Mouse (Mus musculus) E14TG2a.4 (cell line): Measurements from ENCODE around the gene Nrg3.

ENCODE experiments used
- H3K27me3 ChIP-seq: 2 replicates; pipeline ENCODE4 v1.6.1; 2014; ENCODE audit warnings: low read length, control low read depth; ENCODE audit not compliant: insufficient read depth
- H3K36me3 ChIP-seq: 2 replicates; pipeline ENCODE4 v1.6.1; 2014; ENCODE audit warnings: low read length, control low read depth; ENCODE audit not compliant: insufficient read depth
- H3K4me1 ChIP-seq: replicated peaks from 2 replicates; pipeline ENCODE4 v1.6.1; 2014; ENCODE audit warnings: low read depth, low read length, control low read depth
- H3K4me3 ChIP-seq: replicated peaks from 2 replicates; pipeline ENCODE4 v1.5.1; 2014; ENCODE audit warnings: mild to moderate bottlenecking, low read length
- H3K9me3 ChIP-seq: 2 replicates; pipeline ENCODE4 v1.6.1; 2014; ENCODE audit warnings: low read length, control low read depth
- CTCF ChIP-seq: conservative IDR thresholded peaks from 2 replicates; pipeline ENCODE4 v1.5.1; 2014; ENCODE audit warnings: low read length
- NANOG ChIP-seq: IDR thresholded peaks from 2 replicates; pipeline ENCODE4 v1.6.1; 2014; ENCODE audit warnings: borderline replicate concordance, low read length, mixed read lengths
- POU5F1 ChIP-seq: IDR thresholded peaks from 2 replicates; pipeline ENCODE4 v1.6.1; 2014; ENCODE audit warnings: low read length, borderline replicate concordance

Gene Nrg3

GRCm38 (mm10) chr14:39413270-39413669 lies 59.6 kb downstream of the Nrg3 start:
- Histone ChIP-seq H3K27me3 (no peaks in the 10 kb centered on the region), H3K4me3 (no peak overlapping the region), H3K36me3 (no peaks in the 10 kb centered on the region), H3K9me3 (0 out of 2 replicates have a peak, but pooled peaks cover 4% of the 10 kb centered on the region), H3K4me1 (no peaks in the 10 kb centered on the region)
- no peak for TF ChIP-seq CTCF
- TF ChIP-seq NANOG = no peak
- no peak for TF ChIP-seq POU5F1

DNA sequence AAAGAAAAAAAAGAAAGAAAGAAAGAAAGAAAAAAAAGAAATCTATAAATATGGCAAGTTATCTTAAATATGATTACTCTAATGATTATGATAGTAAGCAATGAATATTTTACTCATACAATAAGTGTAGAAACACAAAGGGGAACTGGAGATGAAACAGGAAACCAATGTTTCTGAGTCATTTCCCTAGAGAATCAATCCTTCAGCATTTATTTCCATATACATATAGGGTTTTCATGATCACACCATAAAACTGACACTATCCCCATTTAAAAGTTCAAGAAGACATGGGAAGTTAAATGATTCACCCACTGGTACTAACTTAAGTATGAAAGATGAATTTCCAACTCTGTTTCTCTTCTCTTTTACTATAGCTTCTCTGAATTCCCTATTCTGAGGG lies 86.0 kb downstream of the Nrg3 start:
- no peaks in the 10 kb centered on the region for H3K4me1 ChIP-seq
- TF ChIP-seq POU5F1 (no peak), NANOG (no peak), CTCF (no peak)
- no peaks in the 10 kb centered on the region for H3K9me3 ChIP-seq
- no peaks in the 10 kb centered on the region for H3K36me3 ChIP-seq
- H3K4me3 ChIP-seq = no peak overlapping the region
- no peaks in the 10 kb centered on the region for H3K27me3 ChIP-seq

DNA sequence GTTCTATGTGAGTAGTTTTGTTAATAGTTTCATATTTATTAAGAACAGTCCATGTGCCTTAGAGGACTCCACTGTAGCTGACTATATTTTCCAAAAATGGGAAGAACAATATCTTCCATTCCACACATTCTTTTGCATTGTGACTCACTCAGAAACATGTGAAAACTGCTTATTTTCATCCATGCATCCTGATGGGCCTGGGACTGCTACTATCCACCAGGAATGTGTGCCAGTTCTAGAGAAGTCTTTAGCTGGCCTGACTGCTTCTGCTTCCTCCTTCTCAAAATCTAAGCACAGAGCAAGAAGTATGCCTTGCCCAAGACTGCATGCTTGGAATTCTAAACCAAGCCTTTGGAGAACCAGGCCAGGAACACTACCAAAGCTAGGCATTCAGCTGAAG lies 91.6 kb downstream of the Nrg3 start:
- Histone ChIP-seq H3K27me3 (no peaks in the 10 kb centered on the region), H3K36me3 (no peaks in the 10 kb centered on the region), H3K4me3 (no peak overlapping the region), H3K9me3 (no peaks in the 10 kb centered on the region), H3K4me1 (no peaks in the 10 kb centered on the region)
- TF ChIP-seq POU5F1 = no peak
- no peak for TF ChIP-seq CTCF
- TF ChIP-seq NANOG = no peak

GRCm38 (mm10) chr14:39373220-39373619 lies 99.7 kb downstream of the Nrg3 start:
- H3K4me3 ChIP-seq = no peak overlapping the region
- H3K27me3 ChIP-seq = no peaks in the 10 kb centered on the region
- H3K4me1 ChIP-seq = no peaks in the 10 kb centered on the region
- no peaks in the 10 kb centered on the region for H3K9me3 ChIP-seq
- H3K36me3 ChIP-seq = no peaks in the 10 kb centered on the region
- TF ChIP-seq POU5F1 (no peak), NANOG (no peak), CTCF (no peak)

GRCm38 (mm10) chr14:39356251-39356650 lies 116.6 kb downstream of the Nrg3 start:
- H3K4me1 ChIP-seq = no peaks in the 10 kb centered on the region
- TF ChIP-seq NANOG (no peak), CTCF (no peak), POU5F1 (no peak)
- no peaks in the 10 kb centered on the region for H3K27me3 ChIP-seq
- H3K9me3 ChIP-seq = no peaks in the 10 kb centered on the region
- H3K36me3 ChIP-seq = no peaks in the 10 kb centered on the region
- H3K4me3 ChIP-seq = no peak overlapping the region

- Histone ChIP-seq H3K36me3 (no peaks in the 10 kb centered on the region), H3K4me3 (no peak overlapping the region), H3K4me1 (no peaks in the 10 kb centered on the region), H3K27me3 (no peaks in the 10 kb centered on the region), H3K9me3 (no peaks in the 10 kb centered on the region)
- no peak for TF ChIP-seq POU5F1
- no peak for TF ChIP-seq CTCF
- no peak for TF ChIP-seq NANOG
These were observed 120.7 kb downstream of the Nrg3 start for GRCm38 (mm10) chr14:39351979-39352737.

DNA sequence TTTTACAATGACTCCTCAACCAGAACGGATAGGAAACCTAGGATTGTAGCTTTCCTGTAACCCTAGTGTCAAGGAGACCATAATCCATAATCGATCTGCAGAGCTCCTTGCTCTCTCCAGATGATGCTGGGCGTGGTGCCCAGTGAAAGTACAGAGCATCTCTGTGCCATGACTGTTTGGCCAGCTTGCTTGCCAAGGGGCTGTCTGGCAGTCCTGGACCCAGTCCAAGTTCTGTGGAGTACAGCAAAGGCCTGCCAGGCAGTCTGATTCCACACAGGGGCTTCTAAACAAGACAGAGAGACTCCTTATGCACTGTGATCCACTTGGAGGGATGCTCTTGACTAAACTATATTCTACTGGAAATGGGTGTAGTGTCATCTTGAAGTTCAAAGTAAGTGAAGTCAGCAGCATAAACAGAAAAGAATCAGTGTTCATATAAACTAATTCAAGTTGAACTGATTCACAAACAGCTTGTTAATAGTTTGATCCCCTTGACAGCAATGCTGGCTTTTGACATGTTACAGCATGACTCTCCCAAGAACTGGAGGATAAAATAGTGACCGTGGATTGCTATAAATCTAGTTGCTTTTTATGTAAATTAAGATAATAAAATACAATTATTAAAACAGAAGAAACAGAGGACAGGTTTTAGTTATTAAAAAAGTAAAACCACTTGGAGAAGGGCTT lies 155.3 kb downstream of the Nrg3 start:
- no peaks in the 10 kb centered on the region for H3K27me3 ChIP-seq
- H3K4me1 ChIP-seq = no peaks in the 10 kb centered on the region
- H3K36me3 ChIP-seq = no peaks in the 10 kb centered on the region
- TF ChIP-seq POU5F1 = no peak
- TF ChIP-seq CTCF = no peak
- TF ChIP-seq NANOG = no peak
- H3K4me3 ChIP-seq = no peak overlapping the region
- H3K9me3 ChIP-seq = no peaks in the 10 kb centered on the region

- H3K27me3 ChIP-seq = no peaks in the 10 kb centered on the region
- H3K36me3 ChIP-seq = no peaks in the 10 kb centered on the region
- no peaks in the 10 kb centered on the region for H3K4me1 ChIP-seq
- H3K9me3 ChIP-seq = no peaks in the 10 kb centered on the region
- no peak for TF ChIP-seq NANOG
- no peak for TF ChIP-seq POU5F1
- TF ChIP-seq CTCF = no peak
- no peak overlapping the region for H3K4me3 ChIP-seq
These were observed 158.8 kb downstream of the Nrg3 start for GRCm38 (mm10) chr14:39314111-39314510.
